Mouse (Mus musculus): ENCODE data around the gene Hspa12a. TPM values are rescaled to one million over a fixed set of nuclear protein-coding genes. Genes with fewer than 3 reads are reported as not detected.

Gene Hspa12a
- 3.1 TPM for polyA plus RNA-seq (2017; shearing (Covaris generic))

GRCm38 (mm10) chr19:58942841-58943828 is at the start of gene Hspa12a, which contains the start of gene Eno4:
Hspa12a (minus strand) TSS chr19:58943654.
Eno4 (plus strand) TSS chr19:58943425.

GRCm38 (mm10) chr19:58794284-58794683 is 149.2 kb downstream of the Hspa12a start, which contains the start of gene 1700019N19Rik:
1700019N19Rik (minus strand) TSS chr19:58794461.

DNA sequence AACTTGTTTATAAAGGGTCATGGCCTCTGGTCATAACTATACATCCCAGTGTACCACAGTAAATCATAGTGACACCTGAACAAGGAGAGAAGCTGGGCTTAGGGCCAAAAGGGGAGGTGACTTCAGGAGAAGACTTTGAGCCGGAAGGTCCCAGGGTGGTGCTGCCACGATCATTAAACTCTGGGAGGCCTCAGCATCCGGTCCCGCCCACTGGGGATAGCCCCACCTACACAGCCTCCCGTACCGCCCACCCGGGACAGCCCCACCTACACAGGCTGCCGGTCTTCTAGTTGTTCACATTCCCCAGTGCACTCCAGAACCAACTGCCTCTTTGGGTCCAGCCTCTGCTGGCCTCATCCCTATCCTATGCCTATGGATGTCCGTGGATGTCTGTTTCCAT is 184.0 kb downstream of the Hspa12a start, which contains the start of gene Pnliprp2:
Gene Pnliprp2 (plus strand): TSS at position 297 of the 400 bp plus-strand sequence.

Other genes with a start within 250 kb of the Hspa12a start
- not detected for gene Pnliprp1, start 214.8 kb downstream of the Hspa12a start, polyA plus RNA-seq (2017; shearing (Covaris generic))
- gene Pnliprp2, start 183.9 kb downstream of the Hspa12a start, polyA plus RNA-seq (2017; shearing (Covaris generic)), result not detected
- gene 1700019N19Rik, start 149.2 kb downstream of the Hspa12a start, polyA plus RNA-seq (2017; shearing (Covaris generic)), result not detected
- not detected for gene Eno4, start 229 bp downstream of the Hspa12a start, polyA plus RNA-seq (2017; shearing (Covaris generic))
- 4.3 TPM for gene Shtn1, start 132.4 kb upstream of the Hspa12a start, polyA plus RNA-seq (2017; shearing (Covaris generic))
- not detected for gene Vax1, start 226.4 kb upstream of the Hspa12a start, polyA plus RNA-seq (2017; shearing (Covaris generic))

Data from inflammation-experienced regulatory T-cells, adult 16 weeks (primary cell).